In the genomic region with DNA sequence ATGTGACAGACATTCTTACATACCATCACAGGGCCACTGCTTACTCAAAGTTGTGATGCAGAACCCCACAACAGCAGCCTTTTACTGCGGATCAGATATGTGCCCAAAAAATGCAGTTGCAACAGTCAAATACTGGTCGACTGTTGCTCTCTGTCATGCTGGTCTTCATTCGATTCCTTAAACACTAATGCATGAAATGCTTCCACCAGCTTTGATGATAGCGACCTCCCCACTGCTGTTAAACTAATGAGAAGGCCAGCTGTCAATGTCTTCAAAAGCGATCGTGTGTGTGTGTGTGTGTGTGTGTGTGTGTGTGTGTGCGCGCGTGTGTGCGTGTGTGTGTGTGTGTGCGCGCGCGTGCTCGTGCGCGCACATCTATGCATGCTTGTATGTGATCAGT, we compare ENCODE assay signal across 19 mouse cellular contexts. TPM values are rescaled to one million over a fixed set of nuclear protein-coding genes. Genes with fewer than 3 reads are reported as not detected.
A peak's percentile ranks its signal among the peaks of the same experiment; 100 is the strongest.
DNase-seq lines count a peak whose midpoint lies in the region; ATAC-seq and TF ChIP-seq lines count a peak whose summit lies in the region.
"Had no signal": no experiment of that assay in that cellular context is flagged by ENCODE, and none has a peak within 500 bp of the region (broad histone marks: within the 10 kb centered on the region; RNA-seq: fewer than 3 reads in every experiment).

No protein-coding gene starts in this region.

- no peaks in the 10 kb centered on the region for H3K9me3 ChIP-seq in lung, embryonic 14.5 days (ENCODE audit: low read depth, low read length)
- no peaks in the 10 kb centered on the region for H3K9me3 ChIP-seq in lung, postnatal 0 days (ENCODE audit: low read length)
- H3K9me3 ChIP-seq: forebrain, embryonic 10.5 days; forebrain, embryonic 13.5 days; hindbrain, embryonic 15.5 days had no signal

- H3K9ac ChIP-seq in lung, embryonic 14.5 days, result no peak overlapping the region
- no peak overlapping the region for H3K9ac ChIP-seq in lung, postnatal 0 days (replicated peaks; ENCODE audit: low read depth)
- H3K9ac ChIP-seq: forebrain, embryonic 13.5 days; hindbrain, embryonic 12.5 days; hindbrain, embryonic 15.5 days had no signal

- no peak overlapping the region for H3K4me3 ChIP-seq in lung, embryonic 14.5 days (ENCODE audit: low read depth, low read length)
- H3K4me3 ChIP-seq in lung, postnatal 0 days (ENCODE audit: low read depth, low read length), result no peak overlapping the region
- H3K4me3 ChIP-seq in brown adipose tissue, adult 24 weeks (ENCODE audit: insufficient read depth, low read depth, low read length), result peak overlapping the region; percentile 2; the same call in 1 of the 2 replicates
- H3K4me3 ChIP-seq: forebrain, embryonic 10.5 days; forebrain, embryonic 13.5 days; hindbrain, embryonic 12.5 days; hindbrain, embryonic 15.5 days had no signal

- TF ChIP-seq CTCF in lung, embryonic 14.5 days (IDR thresholded peaks at IDR 0.05; ENCODE audit: low read depth), result no peak
- TF ChIP-seq CTCF in lung, postnatal 0 days (IDR thresholded peaks at IDR 0.05), result no peak

- 66% methylated on average over 17 of the region's 17 CpGs for WGBS in lung, embryonic 14.5 days
- WGBS in lung, postnatal 0 days, result 68% methylated on average over 17 of the region's 17 CpGs

- ATAC-seq in lung, embryonic 14.5 days (ENCODE audit: insufficient read depth), result peak; percentile 53
- ATAC-seq in lung, postnatal 0 days, result peak; percentile 28; the same call in 1 of the 2 replicates
- ATAC-seq in activated CD4-positive, CD25-positive, alpha-beta regulatory T cell, adult 4 months, result no peak
- ATAC-seq: CD4-positive, CD25-positive, alpha-beta regulatory T cell, adult 4 months; forebrain, embryonic 13.5 days; forebrain, embryonic 16.5 days had no signal

- peak; percentile 57 for DNase-seq in lung, embryonic 14.5 days
- DNase-seq in lung, postnatal 25 days (ENCODE audit: low spot score), result no peak
- peak; percentile 13 for DNase-seq in lung, postnatal 0 days (ENCODE audit: low spot score)
- no peak for DNase-seq in lung, postnatal 36 days
- DNase-seq: adrenal gland, adult 8-10 months; adrenal gland, postnatal 25 days; cerebellum, adult 18-20 months; cerebellum, adult 9-10 months; cerebellum, postnatal 14 days; gastrocnemius, postnatal 25 days had no signal

- 0 out of 2 replicates have a peak overlapping the region, but pooled peaks have one; percentile 21 for H3K4me2 ChIP-seq in lung, embryonic 14.5 days
- no peak overlapping the region; the same call in 1 of the 2 replicates for H3K4me2 ChIP-seq in lung, postnatal 0 days (replicated peaks; ENCODE audit: low read depth, low read length)
- H3K4me2 ChIP-seq: forebrain, embryonic 13.5 days; heart, embryonic 11.5 days; hindbrain, embryonic 12.5 days; hindbrain, embryonic 15.5 days had no signal

- H3K27me3 ChIP-seq in lung, embryonic 14.5 days (ENCODE audit: insufficient read depth, low read length), result no peaks in the 10 kb centered on the region
- H3K27me3 ChIP-seq in lung, postnatal 0 days (replicated peaks; ENCODE audit: insufficient read depth, low read length), result no peaks in the 10 kb centered on the region
- H3K27me3 ChIP-seq: forebrain, embryonic 13.5 days; hindbrain, embryonic 12.5 days; hindbrain, embryonic 15.5 days had no signal

- TF ChIP-seq EP300 in lung, postnatal 0 days (IDR thresholded peaks at IDR 0.05), result no peak

- H3K4me1 ChIP-seq in lung, embryonic 14.5 days (ENCODE audit: insufficient read depth), result 0 out of 2 replicates have a peak, but pooled peaks cover 2% of the 10 kb centered on the region
- H3K4me1 ChIP-seq in lung, postnatal 0 days (ENCODE audit: insufficient read depth, low read depth, low read length), result no peaks in the 10 kb centered on the region
- H3K4me1 ChIP-seq in brown adipose tissue, adult 24 weeks (ENCODE audit: control insufficient read depth, insufficient read depth, insufficient read length, low read length), result no peaks in the 10 kb centered on the region
- H3K4me1 ChIP-seq: forebrain, embryonic 13.5 days; hindbrain, embryonic 12.5 days; hindbrain, embryonic 15.5 days had no signal

- no peaks in the 10 kb centered on the region for H3K36me3 ChIP-seq in lung, embryonic 14.5 days (ENCODE audit: insufficient read depth)
- no peaks in the 10 kb centered on the region for H3K36me3 ChIP-seq in lung, postnatal 0 days (ENCODE audit: insufficient read depth, low read length)
- H3K36me3 ChIP-seq: forebrain, embryonic 10.5 days; hindbrain, embryonic 12.5 days; hindbrain, embryonic 15.5 days had no signal

- H3K27ac ChIP-seq in lung, embryonic 14.5 days (ENCODE audit: low read depth), result peak overlapping the region; percentile 20; the same call in 1 of the 2 replicates
- H3K27ac ChIP-seq in lung, postnatal 0 days (ENCODE audit: low read length), result no peak overlapping the region
- H3K27ac ChIP-seq in brown adipose tissue, adult 24 weeks (replicated peaks; ENCODE audit: low read depth, low read length), result no peak overlapping the region
- H3K27ac ChIP-seq: forebrain, embryonic 10.5 days; forebrain, embryonic 13.5 days; hindbrain, embryonic 12.5 days; hindbrain, embryonic 15.5 days had no signal

RNA-seq across cellular contexts. Expression of a gene that starts 13.2 kb away (rescaled TPM):
- polyA plus RNA-seq in lung, embryonic 14.5 days (2014; fragmentation: Nextera tagmentation; extraction: Ambion mirVana), result 24.0 and 25.0 TPM in 2 replicates
- 7.3 and 8.1 TPM in 2 replicates for polyA plus RNA-seq in lung, postnatal 0 days (2015; fragmentation: Nextera tagmentation; extraction: Ambion mirVana)
- 4.2 and 5.0 TPM in 2 replicates for polyA plus RNA-seq in brown adipose tissue, adult 24 weeks (2012; ENCODE audit: insufficient read depth, insufficient read length, missing spikeins)
- 10 to 100 TPM; 12.8 to 16.0 TPM for polyA plus RNA-seq in activated CD4-positive, CD25-positive, alpha-beta regulatory T cell, adult 4 months (2017; shearing (Covaris generic))

Comparison
In these comparisons a context has a peak if more than half of its experiments do, and no peak if none do; other contexts are left out.
1. DNase-seq: peak in lung, embryonic 14.5 days (single experiment) and lung, postnatal 0 days (single experiment); none in lung, postnatal 25 days (single experiment) and lung, postnatal 36 days (single experiment).